Mouse (Mus musculus): Measurements from ENCODE around the gene Col7a1. TPM values are rescaled to one million over a fixed set of nuclear protein-coding genes. Genes with fewer than 3 reads are reported as not detected.

Gene Col7a1
- total RNA-seq (2021): 1 to 10 TPM; 2.5 to 4.5 TPM

DNA sequence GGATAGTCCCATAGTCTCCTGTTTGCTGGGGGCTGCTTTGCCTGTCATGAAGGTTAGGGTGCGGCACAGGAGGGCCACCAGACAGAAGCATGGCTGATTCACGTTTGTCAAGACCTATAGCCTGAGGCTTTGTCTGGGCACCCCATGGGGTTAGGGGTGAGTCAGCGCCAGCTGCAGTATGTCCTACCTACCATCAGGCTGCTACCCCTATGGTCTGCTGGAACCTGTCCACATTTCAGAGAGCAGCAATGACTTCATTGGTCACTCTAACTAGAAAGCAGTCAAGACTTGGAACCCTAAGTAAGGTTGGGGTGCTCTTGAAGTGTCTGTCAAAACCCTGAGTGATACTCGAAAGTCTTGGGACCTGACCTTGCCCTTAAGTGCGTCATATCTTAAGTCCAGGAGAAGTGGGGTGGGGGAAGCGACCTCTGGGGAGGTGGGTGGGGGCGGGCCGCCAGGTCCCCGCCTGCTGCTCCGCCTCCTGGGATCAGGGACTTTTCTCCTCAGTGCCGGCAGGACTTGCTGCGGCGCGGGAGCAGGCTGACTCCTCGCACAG lies at the start of gene Col7a1:
Col7a1 (plus strand) TSS at position 506 of the 556 bp plus-strand sequence.
- DNase-seq (ENCODE audit: low spot score in 2 of 2): no peak
- intact Hi-C loops (cut with DNase I): no loop called here

DNA sequence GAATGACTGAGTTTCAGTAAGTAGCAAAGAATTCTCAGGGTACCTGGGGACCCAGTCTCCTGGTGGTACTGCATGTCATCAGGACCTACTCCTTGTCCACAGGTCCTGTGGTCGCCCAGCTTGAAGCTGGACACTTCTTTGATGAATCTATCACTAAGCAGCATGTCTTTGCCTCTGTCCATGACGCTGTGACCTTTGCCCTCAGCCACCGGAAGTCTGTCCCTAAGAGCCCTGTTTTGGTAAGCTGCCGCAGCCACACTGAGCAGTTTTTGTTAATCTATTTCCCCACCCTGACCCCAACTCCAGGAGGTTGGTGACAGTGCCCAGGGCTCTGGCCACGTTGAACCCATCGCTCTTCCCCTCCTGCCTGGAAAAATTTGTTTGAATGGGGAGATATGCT lies 41.1 kb upstream of the Col7a1 start:
- intact Hi-C loops (cut with DNase I): no loop called here
- DNase-seq (ENCODE audit: low spot score in 2 of 2): no peak

GRCm38 (mm10) chr9:108913161-108913560 lies 40.2 kb upstream of the Col7a1 start:
- DNase-seq (ENCODE audit: low spot score in 2 of 2): no peak
- intact Hi-C loops (cut with DNase I): no loop called here

- intact Hi-C loops (cut with DNase I): no loop called here
- no peak for DNase-seq (ENCODE audit: low spot score in 2 of 2)
Measured at GRCm38 (mm10) chr9:108913621-108914020, 39.8 kb upstream of the Col7a1 start.

GRCm38 (mm10) chr9:108914491-108914890 lies 38.9 kb upstream of the Col7a1 start, which contains the start of gene Tmem89:
TSS of gene Tmem89 (plus strand) at chr9:108914619.
- intact Hi-C loops (cut with DNase I): no loop called here
- DNase-seq (ENCODE audit: low spot score in 2 of 2): peak; percentile 42 to 62

DNA sequence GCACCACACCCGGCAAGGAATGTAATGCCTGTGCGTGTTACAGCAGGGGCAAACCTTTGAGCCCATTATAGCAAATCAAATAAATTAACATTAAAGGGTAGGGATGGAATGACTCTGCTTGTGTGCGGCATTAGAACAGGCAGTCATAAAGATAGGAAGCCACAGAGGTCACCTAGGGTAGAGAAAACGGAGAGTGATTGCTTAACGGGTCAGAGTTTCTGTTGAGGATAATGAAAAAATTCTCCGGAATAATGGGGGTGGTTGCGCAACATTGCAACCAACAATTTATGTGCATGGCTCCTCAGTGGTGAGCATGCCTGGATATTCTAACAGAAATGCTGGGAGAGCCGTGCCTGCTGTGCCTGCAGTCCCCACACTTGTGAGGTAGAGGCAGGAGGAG lies 27.5 kb upstream of the Col7a1 start:
- DNase-seq (ENCODE audit: low spot score in 2 of 2): no peak
- intact Hi-C loops (cut with DNase I): no loop called here

DNA sequence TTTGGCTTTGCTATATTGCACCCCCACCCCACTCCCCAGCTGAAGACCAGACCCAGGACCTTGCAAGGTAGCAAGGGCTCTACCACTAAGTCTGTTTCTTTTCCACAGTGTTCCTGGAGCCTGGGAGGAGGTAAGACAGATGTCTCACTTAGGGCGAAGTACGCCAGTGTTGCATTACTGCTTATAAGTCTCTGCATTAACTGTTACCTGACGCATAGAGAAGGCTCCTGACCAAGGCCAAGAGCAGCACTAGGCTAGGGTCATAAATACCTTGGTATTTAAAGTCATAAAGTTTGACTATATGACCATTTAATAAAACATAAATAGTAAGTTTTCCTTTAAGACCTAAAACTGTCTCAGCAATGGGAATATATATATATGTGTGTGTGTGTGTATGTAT lies 25.0 kb upstream of the Col7a1 start:
- intact Hi-C loops (cut with DNase I): no loop called here
- DNase-seq (ENCODE audit: low spot score in 2 of 2): no peak

GRCm38 (mm10) chr9:108935991-108936390 lies 17.4 kb upstream of the Col7a1 start:
- intact Hi-C loops (cut with DNase I): loop anchor here (2.0 kb wide), 1 partner anchor 55 kb away; the partner anchor contains the start of gene Pfkfb4

GRCm38 (mm10) chr9:108936418-108937364 lies 16.7 kb upstream of the Col7a1 start, which contains the start of gene Uqcrc1:
TSS of gene Uqcrc1 (plus strand) at chr9:108936633.
- DNase-seq (ENCODE audit: low spot score in 2 of 2): peak; percentile 96
- intact Hi-C loops (cut with DNase I): loop anchor here (2.0 kb wide), 1 partner anchor 54 kb away; the partner anchor contains the start of gene Pfkfb4

More at GRCm38 (mm10) chr9:108935991-108936390, 17.4 kb upstream of the Col7a1 start:
- no peak for DNase-seq (ENCODE audit: low spot score in 2 of 2)

- peak in 1 of 2 experiments; percentile 37 for DNase-seq (ENCODE audit: low spot score in 2 of 2)
- intact Hi-C loops (cut with DNase I): no loop called here
Measured at GRCm38 (mm10) chr9:108945111-108945510, 8.3 kb upstream of the Col7a1 start.

DNA sequence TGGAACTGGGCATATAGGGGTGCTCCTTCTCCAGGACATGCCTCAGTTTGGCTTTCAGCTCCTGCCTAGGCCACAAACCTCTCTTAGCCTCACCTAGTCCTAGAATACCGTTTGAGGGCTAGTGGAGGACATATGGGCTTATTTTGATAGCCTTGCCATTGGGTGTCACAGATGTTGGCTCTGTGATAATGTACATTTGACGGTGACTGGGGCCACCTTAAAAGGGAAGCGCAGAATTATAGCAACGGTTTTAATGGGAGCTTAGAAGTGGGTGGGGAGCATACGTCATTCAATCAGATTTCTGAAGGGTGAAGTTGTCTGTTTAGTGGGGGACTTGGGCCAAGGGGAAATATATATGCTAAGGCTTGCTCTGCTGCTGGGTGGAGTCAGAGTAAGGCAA lies 7.8 kb upstream of the Col7a1 start:
- no peak for DNase-seq (ENCODE audit: low spot score in 2 of 2)
- intact Hi-C loops (cut with DNase I): no loop called here

DNA sequence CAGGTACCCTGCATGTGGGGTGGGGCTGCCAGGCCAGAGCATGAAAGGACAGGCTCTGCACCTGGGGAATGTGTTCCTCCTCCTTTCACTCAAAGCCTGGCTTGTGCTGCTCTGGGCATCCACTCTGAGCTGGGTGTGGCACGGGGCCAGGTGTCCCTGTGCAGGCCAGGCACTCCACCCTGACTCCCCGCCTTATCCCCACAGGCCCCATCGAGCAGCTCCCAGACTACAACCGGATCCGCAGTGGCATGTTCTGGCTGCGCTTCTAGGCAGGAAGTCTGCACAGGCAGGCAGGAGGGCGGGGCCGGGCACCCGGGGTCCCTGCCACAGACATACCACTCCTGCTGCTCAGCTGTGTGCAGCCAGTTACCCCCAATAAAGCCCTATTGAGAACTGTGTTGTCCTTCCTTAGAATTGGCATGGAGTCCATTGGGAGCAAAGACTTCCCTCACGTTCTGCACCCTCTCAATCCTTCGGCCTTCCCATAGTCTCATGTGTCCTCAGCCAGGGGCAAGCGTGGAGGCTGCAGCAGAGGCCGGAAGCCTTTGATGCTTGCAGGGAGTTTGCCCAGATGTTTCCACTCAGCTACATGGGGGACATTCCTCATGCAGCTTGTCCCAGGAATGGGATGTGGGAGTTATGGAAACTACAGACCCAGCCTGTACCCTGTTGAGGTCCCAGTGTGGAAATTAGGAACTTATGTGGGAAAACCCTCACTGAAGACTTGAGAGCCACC lies 4.0 kb upstream of the Col7a1 start:
- intact Hi-C loops (cut with DNase I): no loop called here
- DNase-seq (ENCODE audit: low spot score in 2 of 2): no peak

DNA sequence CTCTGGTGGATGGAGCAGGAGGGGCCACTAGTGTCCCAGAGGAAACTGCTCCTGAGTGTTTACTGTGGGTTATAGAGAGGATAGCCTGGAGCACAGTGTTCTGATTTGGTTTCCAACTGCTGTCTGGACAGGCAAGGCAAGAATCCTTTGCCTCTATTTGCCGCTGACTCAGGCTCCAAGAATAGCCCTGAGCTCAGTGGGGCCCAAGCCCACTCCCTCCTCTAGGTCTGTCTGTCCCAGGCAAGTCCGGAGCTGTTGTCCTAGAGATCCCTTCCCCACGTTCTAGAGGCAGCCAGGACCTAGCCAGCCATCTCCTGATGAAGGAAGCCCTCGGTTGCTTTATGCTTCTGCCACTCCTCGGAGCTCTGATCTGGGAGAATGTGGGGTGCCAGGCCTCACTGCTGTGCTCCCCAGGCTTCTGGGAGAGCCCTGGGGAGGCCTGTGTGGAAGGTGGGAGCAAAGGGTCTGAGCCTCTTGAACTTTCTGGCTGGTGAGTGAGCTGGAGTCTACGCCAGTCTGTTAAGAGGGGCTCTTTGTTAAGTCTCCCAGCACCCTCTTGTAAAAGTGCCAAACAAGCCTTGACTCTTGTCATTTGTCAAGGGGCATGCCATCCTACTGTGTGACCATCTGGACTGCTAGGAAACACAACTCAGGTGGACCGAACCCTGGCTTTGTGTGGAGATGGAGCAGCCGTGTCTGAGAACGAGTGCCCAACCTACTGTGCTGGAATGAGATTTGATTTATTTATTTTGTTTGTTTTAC lies 3.2 kb upstream of the Col7a1 start:
- DNase-seq (ENCODE audit: low spot score in 2 of 2): no peak
- intact Hi-C loops (cut with DNase I): no loop called here

DNA sequence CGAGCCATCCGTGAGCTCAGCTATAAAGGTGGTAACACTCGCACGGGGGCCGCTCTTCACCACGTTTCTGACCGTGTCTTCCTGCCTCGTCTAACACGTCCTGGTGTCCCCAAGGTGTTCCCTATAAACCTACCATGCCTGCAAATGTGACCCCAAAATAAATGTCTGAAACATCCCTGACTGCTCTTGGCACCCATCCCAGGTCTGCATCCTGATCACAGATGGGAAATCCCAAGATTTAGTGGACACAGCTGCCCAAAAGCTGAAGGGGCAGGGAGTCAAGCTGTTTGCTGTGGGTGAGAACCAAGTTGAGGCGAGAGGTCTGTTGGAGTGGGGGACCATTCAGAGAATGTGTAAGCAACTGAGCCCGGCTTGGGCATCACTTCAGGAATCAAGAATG lies 1.9 kb downstream of the Col7a1 start:
- no peak for DNase-seq (ENCODE audit: low spot score in 2 of 2)
- intact Hi-C loops (cut with DNase I): no loop called here

GRCm38 (mm10) chr9:108955846-108956245 lies 2.5 kb downstream of the Col7a1 start:
- no peak for DNase-seq (ENCODE audit: low spot score in 2 of 2)
- intact Hi-C loops (cut with DNase I): no loop called here

DNA sequence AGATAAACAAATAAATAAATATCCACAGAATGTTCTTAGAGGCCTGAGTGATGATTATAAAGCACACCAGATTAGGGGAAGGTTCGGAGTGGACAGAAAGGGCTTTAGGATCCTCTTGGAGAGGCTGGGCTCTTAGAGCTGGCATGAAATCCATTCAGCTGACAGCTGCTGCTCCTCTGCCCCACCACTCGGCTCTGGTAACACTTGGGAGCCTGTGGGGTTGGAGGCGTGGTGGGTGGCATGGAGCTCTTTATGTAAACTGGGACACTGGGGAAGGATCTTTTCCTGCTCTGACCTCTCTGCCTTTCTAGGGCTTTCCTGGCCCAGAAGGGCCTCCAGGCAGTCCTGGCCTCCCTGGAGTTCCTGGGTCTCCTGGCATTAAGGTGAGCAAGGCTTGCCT lies 10.2 kb downstream of the Col7a1 start:
- no peak for DNase-seq (ENCODE audit: low spot score in 2 of 2)
- intact Hi-C loops (cut with DNase I): no loop called here

DNA sequence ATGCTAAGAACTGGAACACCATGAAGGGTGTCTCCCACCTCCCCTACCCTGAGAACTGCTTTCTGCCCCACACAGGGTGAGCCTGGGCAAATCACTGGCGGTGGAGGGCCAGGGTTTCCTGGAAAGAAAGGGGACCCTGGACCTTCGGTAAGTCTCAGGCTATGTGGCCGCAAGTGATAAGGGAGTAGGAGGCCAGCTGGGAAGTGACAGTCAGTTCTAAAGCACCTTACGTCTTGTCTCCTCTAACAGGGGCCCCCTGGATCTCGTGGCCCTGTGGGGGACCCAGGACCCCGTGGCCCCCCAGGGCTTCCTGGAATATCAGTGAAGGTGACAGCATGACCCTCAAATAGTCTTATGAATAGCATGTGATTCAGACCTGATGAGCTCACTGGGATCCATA lies 11.0 kb downstream of the Col7a1 start:
- intact Hi-C loops (cut with DNase I): no loop called here
- no peak for DNase-seq (ENCODE audit: low spot score in 2 of 2)

DNA sequence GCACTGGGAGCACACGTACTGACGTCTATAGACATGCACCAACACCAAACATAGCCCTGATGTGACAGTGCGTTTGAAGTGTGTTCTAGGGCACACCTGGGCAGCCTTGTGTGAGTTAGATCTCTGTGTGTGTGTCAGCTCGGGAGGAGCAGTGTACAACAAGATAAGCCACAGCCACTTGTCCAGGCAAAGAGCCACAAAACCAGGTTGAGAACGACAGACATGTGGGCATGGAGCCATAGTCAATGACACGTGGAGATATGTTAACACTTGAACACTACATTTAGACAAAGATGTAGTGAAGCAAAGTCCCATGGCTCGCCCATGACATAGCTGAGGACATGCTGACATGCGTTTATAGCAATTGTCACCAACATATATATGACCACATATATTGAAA lies 17.2 kb downstream of the Col7a1 start:
- no peak for DNase-seq (ENCODE audit: low spot score in 2 of 2)
- intact Hi-C loops (cut with DNase I): no loop called here

DNA sequence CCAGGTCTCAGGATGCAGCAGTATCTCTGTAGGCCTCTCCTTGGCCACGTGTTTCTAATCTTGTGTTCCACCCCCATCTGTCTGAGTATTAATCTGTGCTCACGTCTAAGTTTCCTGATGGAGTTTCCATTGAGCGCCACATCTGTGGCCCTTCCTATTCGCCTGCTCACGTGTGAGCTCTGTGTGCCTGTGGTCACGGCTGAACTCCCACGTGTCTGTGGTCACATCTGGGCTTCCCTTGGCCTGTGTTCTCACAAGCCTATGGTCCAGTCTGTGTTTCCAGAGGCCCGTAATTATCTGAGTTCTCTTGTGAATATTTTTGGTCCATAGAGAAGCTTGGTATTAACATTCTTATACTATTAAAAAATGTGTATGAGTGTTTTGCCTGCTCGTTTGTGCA lies 23.1 kb downstream of the Col7a1 start:
- intact Hi-C loops (cut with DNase I): no loop called here
- no peak for DNase-seq (ENCODE audit: low spot score in 2 of 2)

Measured in left cerebral cortex, postnatal 25 days (tissue).